Mouse (Mus musculus): ENCODE results near the gene Trpm8. TPM values are rescaled to one million over a fixed set of nuclear protein-coding genes. Genes with fewer than 3 reads are reported as not detected.

Gene Trpm8
- polyA plus RNA-seq (2015; fragmentation: Nextera tagmentation; extraction: Ambion mirVana): 0.04 TPM in 1 of 2 replicates, not detected in the other

GRCm38 (mm10) chr1:88277098-88277817 lies at the start of gene Trpm8, which contains the start of gene Hjurp:
Gene Trpm8, plus strand, starts transcription at chr1:88277661.
Gene Hjurp, minus strand, starts transcription at chr1:88277633.
- peak within 1 kb of the TSS; percentile 46 for H3K4me3 ChIP-seq (replicated peaks)
- peaks cover 26% of the 10 kb centered on the region for H3K4me1 ChIP-seq (replicated peaks)
- ATAC-seq: peak; percentile 96
- H3K27ac ChIP-seq: peak within 1 kb of the TSS; percentile 62
- no peaks in the 10 kb centered on the region for H3K27me3 ChIP-seq
- H3K4me2 ChIP-seq (replicated peaks): peak within 1 kb of the TSS; percentile 60
- H3K36me3 ChIP-seq: peaks cover 25% of the 10 kb centered on the region
- peak within 1 kb of the TSS; percentile 69 for H3K9ac ChIP-seq (replicated peaks)
- under 1% methylated on average over 50 of the region's 50 CpGs for WGBS
- 0 out of 2 replicates have a peak, but pooled peaks cover 5% of the 10 kb centered on the region for H3K9me3 ChIP-seq

DNA sequence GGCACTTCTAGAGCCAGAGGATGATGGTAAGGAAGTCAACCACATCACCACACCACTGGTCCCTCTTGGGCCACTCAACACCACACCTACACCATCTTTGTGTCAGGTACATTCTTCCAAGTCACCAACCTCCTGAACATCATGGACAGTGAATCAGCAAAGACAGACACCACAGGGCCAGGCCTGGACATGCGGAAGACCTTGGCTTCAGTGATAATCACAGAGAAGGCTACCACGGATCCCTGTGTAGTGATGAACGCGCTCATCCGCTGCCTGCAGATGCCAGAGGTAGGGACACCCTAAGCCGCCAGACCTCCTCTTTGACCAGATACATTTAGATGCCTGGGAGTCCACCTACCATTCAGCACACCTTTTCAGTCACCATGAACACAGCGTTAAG lies 49.3 kb upstream of the Trpm8 start:
- Histone ChIP-seq H3K27ac (no peak overlapping the region), H3K4me3 (replicated peaks) (no peak overlapping the region), H3K36me3 (no peaks in the 10 kb centered on the region), H3K4me1 (replicated peaks) (no peaks in the 10 kb centered on the region), H3K9me3 (peaks cover 79% of the 10 kb centered on the region), H3K9ac (replicated peaks) (no peak overlapping the region), H3K27me3 (no peaks in the 10 kb centered on the region), H3K4me2 (replicated peaks) (no peak overlapping the region)
- 0 out of 2 replicates have a peak, but pooled peaks have one; percentile 10 for ATAC-seq
- 71% methylated on average over 7 of the region's 7 CpGs for WGBS

GRCm38 (mm10) chr1:88229566-88229965 lies 47.9 kb upstream of the Trpm8 start:
- H3K27me3 ChIP-seq: no peaks in the 10 kb centered on the region
- peaks cover 93% of the 10 kb centered on the region for H3K9me3 ChIP-seq
- no peak overlapping the region for H3K9ac ChIP-seq (replicated peaks)
- H3K27ac ChIP-seq: no peak overlapping the region
- 82% methylated on average over 3 of the region's 3 CpGs for WGBS
- no peak overlapping the region for H3K4me2 ChIP-seq (replicated peaks)
- ATAC-seq: no peak
- H3K4me3 ChIP-seq (replicated peaks): no peak overlapping the region
- H3K36me3 ChIP-seq: no peaks in the 10 kb centered on the region
- no peaks in the 10 kb centered on the region for H3K4me1 ChIP-seq (replicated peaks)

GRCm38 (mm10) chr1:88229986-88230385 lies 47.5 kb upstream of the Trpm8 start:
- H3K27ac ChIP-seq: no peak overlapping the region
- WGBS: 85% methylated on average over 5 of the region's 5 CpGs
- H3K4me3 ChIP-seq (replicated peaks): no peak overlapping the region
- ATAC-seq: no peak
- H3K9me3 ChIP-seq: peaks cover 98% of the 10 kb centered on the region
- no peak overlapping the region for H3K9ac ChIP-seq (replicated peaks)
- no peak overlapping the region for H3K4me2 ChIP-seq (replicated peaks)
- H3K4me1 ChIP-seq (replicated peaks): no peaks in the 10 kb centered on the region
- H3K27me3 ChIP-seq: no peaks in the 10 kb centered on the region
- no peaks in the 10 kb centered on the region for H3K36me3 ChIP-seq

DNA sequence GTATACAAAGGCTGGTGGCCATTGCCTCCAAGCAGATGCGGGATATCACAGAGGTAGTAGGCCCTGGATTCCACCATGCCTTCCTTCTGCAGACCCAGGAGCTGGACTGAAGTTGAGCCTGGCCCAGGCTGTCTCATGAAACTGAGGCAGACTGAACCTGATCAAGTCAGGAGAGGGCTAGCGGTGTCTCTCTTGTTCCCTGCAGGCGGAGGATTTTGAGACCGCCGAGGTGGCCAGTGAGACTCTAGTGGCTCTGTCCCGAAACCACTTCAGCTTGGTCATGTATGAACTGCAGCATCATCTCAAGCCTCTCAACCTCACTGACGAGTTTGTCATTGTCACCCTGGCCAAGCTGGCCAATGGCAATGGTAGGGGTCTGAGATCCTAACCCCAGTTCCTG lies 47.0 kb upstream of the Trpm8 start:
- no peak overlapping the region for H3K4me2 ChIP-seq (replicated peaks)
- H3K4me3 ChIP-seq (replicated peaks): no peak overlapping the region
- ATAC-seq: 0 out of 2 replicates have a peak, but pooled peaks have one; percentile 1
- H3K36me3 ChIP-seq: no peaks in the 10 kb centered on the region
- no peak overlapping the region for H3K27ac ChIP-seq
- WGBS: 73% methylated on average over 7 of the region's 7 CpGs
- H3K9me3 ChIP-seq: peaks cover 100% of the 10 kb centered on the region
- no peaks in the 10 kb centered on the region for H3K27me3 ChIP-seq
- H3K4me1 ChIP-seq (replicated peaks): no peaks in the 10 kb centered on the region
- H3K9ac ChIP-seq (replicated peaks): no peak overlapping the region

DNA sequence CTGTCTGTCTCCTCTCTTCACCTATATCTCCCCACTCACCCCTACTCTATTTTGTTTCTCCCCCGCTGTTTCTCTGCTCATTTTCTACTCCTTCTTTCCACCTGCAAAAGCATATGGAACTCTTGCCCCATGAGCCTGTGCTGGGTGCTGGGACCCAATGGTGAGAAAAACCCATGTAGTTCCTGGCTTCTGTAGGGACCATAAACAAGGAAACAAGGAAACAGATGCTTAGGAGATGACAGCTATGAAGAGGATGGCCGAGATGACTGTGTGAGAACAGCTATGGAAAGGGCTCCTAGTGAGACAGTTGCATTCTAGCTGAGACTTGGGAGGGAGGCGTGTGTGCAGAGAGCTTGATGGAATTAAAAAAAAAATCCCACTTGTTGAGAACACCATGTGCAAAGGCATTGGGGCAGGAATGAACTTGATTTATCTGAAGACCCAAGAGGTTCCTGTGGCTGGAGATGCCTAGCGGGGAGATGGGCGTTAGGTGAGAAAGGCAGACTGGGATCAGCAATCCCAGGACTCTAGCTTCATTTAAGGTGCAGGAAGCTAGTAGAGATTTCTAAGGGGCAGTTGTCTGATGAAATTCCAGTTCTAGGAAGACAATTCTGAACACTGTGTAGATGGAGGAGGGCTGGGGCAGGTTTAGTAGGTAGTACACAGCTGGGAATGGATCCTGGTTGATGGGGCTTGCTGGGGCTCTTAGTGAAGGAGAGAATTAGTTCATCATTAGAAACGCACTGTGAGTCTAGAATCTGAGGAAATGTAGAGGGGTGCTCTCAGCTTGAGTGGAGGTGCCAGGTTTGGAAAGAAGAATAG lies 46.3 kb upstream of the Trpm8 start:
- H3K4me3 ChIP-seq (replicated peaks): no peak overlapping the region
- H3K27me3 ChIP-seq: no peaks in the 10 kb centered on the region
- 76% methylated on average over 6 of the region's 6 CpGs for WGBS
- H3K9ac ChIP-seq (replicated peaks): no peak overlapping the region
- H3K27ac ChIP-seq: no peak overlapping the region
- H3K4me1 ChIP-seq (replicated peaks): no peaks in the 10 kb centered on the region
- H3K9me3 ChIP-seq: peaks cover 100% of the 10 kb centered on the region
- H3K4me2 ChIP-seq (replicated peaks): no peak overlapping the region
- ATAC-seq: no peak
- H3K36me3 ChIP-seq: no peaks in the 10 kb centered on the region

DNA sequence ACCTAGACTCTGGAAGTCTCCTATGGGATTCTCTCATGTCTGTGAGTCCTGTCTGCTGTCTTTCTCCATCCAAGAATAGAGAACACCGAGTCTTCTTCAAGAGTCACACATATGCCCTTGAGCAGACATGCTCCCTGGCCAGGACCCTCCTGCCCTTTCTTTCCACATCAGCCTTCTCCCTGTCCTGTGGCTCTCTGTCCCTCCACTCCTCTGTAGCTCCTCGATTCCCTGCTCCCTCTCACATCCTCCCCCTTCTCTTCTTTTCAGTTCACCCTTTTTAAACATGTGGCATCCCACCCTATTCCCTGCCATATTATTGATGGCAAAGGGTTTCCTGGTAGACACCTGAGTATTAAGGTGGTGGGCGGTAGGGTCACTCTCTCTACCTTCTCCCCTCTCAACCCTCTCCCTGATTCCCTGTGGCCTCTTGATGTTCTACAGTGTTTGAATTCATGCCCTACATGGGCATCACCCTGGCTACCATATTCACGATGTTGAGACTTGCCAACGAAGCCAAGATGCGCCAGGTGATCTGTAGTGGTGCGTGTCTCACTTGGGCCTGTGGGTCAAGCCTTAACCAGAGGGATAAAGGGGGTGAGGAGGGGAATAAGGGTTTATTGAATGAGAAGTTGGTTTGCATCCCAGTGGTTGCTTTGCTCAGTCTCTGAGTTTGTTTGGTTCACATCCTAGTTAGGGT lies 45.5 kb upstream of the Trpm8 start:
- Histone ChIP-seq H3K4me3 (replicated peaks) (no peak overlapping the region), H3K27ac (no peak overlapping the region)

DNA sequence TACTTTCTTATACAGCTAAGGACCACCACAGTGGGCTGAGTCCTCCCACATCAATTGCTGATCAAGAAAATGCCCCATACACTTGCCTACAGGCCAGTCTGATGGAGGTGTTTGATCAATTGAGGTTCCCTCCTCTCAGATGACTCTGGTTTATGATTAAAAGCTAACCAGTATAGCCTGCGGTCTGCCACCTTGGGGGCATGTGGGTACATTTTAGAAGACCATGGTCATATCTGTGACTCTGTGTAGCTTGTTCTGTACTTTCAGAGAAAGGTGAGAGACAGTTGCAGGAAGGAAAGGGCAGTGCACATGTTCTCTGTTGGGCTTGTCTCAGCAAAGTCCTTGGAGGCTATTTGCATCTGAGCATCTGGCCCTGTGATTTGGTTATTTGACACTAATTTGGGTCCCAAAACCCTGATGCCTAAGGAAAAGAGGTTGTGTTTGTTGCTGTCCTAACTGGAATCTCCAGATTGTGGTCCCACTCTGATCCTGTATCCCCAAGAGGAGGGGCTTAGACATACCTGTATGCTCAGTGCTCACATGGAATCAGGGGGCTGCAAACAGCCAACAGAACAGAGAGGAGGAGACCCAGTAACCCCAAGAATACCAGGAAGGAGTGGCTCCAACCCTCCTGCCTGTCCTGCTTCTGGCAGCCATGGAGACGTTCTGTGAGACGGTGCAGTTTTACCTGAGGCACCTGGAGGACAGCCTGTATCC lies 44.6 kb upstream of the Trpm8 start:
- H3K27ac ChIP-seq: no peak overlapping the region
- H3K9me3 ChIP-seq: peaks cover 97% of the 10 kb centered on the region
- H3K4me3 ChIP-seq (replicated peaks): no peak overlapping the region
- no peaks in the 10 kb centered on the region for H3K27me3 ChIP-seq
- no peak for ATAC-seq
- H3K4me1 ChIP-seq (replicated peaks): no peaks in the 10 kb centered on the region
- H3K9ac ChIP-seq (replicated peaks): no peak overlapping the region
- WGBS: 60% methylated on average over 3 of the region's 3 CpGs
- H3K36me3 ChIP-seq: no peaks in the 10 kb centered on the region
- no peak overlapping the region for H3K4me2 ChIP-seq (replicated peaks)

More for the DNA sequence above, 45.5 kb upstream of the Trpm8 start:
- no peak for ATAC-seq
- no peak overlapping the region for H3K4me2 ChIP-seq (replicated peaks)
- no peaks in the 10 kb centered on the region for H3K36me3 ChIP-seq
- H3K4me1 ChIP-seq (replicated peaks): no peaks in the 10 kb centered on the region
- H3K9me3 ChIP-seq: peaks cover 97% of the 10 kb centered on the region
- WGBS: 69% methylated on average over 7 of the region's 7 CpGs
- no peak overlapping the region for H3K9ac ChIP-seq (replicated peaks)
- H3K27me3 ChIP-seq: no peaks in the 10 kb centered on the region

- Histone ChIP-seq H3K4me2 (replicated peaks) (no peak overlapping the region), H3K4me3 (replicated peaks) (no peak overlapping the region), H3K9ac (replicated peaks) (no peak overlapping the region), H3K27ac (no peak overlapping the region), H3K36me3 (no peaks in the 10 kb centered on the region), H3K27me3 (no peaks in the 10 kb centered on the region), H3K9me3 (peaks cover 97% of the 10 kb centered on the region), H3K4me1 (replicated peaks) (no peaks in the 10 kb centered on the region)
- no peak for ATAC-seq
- WGBS: 68% methylated on average over 14 of the region's 14 CpGs
These were observed 43.8 kb upstream of the Trpm8 start for GRCm38 (mm10) chr1:88233421-88234247.

DNA sequence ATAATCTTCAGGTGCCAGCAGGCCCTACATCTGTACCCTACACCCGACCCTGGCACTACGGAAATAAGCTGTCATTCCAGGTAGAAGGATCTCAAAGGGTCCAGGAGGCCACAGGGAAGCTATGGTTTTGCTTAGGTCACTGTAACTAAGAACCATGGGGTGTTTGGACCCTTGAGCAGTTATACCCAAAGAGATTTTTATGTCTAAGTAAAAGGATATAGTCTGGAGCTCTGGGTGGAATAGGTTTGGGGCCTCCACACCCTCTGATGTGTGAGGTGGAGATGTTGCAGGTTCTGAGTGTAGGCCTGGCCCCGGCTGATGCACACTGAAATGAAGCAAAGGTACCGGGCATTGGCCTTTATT lies 43.2 kb upstream of the Trpm8 start:
- H3K27me3 ChIP-seq: no peaks in the 10 kb centered on the region
- H3K4me1 ChIP-seq (replicated peaks): no peaks in the 10 kb centered on the region
- H3K9me3 ChIP-seq: peaks cover 97% of the 10 kb centered on the region
- H3K4me3 ChIP-seq (replicated peaks): no peak overlapping the region
- no peak overlapping the region for H3K27ac ChIP-seq
- no peaks in the 10 kb centered on the region for H3K36me3 ChIP-seq
- no peak overlapping the region for H3K9ac ChIP-seq (replicated peaks)
- no peak for ATAC-seq
- H3K4me2 ChIP-seq (replicated peaks): no peak overlapping the region
- 62% methylated on average over 4 of the region's 4 CpGs for WGBS

- no peak for ATAC-seq
These were observed 42.8 kb upstream of the Trpm8 start for GRCm38 (mm10) chr1:88234646-88235045.

More at GRCm38 (mm10) chr1:88234646-88235045, 42.8 kb upstream of the Trpm8 start:
- H3K27ac ChIP-seq: no peak overlapping the region
- H3K9me3 ChIP-seq: peaks cover 97% of the 10 kb centered on the region
- no peaks in the 10 kb centered on the region for H3K36me3 ChIP-seq
- H3K4me3 ChIP-seq (replicated peaks): no peak overlapping the region
- no peak overlapping the region for H3K9ac ChIP-seq (replicated peaks)
- no peak overlapping the region for H3K4me2 ChIP-seq (replicated peaks)
- no peaks in the 10 kb centered on the region for H3K27me3 ChIP-seq
- 43% methylated on average over 5 of the region's 5 CpGs for WGBS
- H3K4me1 ChIP-seq (replicated peaks): no peaks in the 10 kb centered on the region
